Mouse (Mus musculus): ENCODE measurements around the gene Ism2. TPM values are rescaled to one million over a fixed set of nuclear protein-coding genes. Genes with fewer than 3 reads are reported as not detected.
"Not testable (repeated sequence)": the region's sequence is repeated elsewhere in the genome, so short reads cannot be mapped to it uniquely, and the experiment has no call there.

Gene Ism2
- polyA plus RNA-seq, 1 experiment from 2014 or later = 1.6 TPM

DNA sequence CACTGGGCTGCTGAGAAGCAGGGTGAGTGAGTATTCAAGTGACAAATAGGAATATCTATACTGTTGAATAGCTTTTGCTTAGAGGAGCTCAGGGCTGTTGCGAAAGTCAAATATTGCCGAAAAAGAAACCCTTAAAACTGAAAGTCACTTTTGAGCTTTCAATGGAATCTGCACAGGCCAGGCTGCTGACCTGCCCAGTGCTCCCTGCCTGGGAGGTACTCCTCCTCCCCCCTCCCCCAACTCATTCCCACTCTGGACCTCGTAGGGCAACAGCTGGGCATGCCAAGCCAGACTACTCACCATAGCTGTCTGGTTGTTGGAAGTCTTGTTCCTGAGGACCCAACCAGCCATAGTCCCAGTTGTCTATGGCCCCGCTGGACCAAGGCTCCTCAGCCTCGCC, 14.8 kb downstream of the Ism2 start:
- Histone ChIP-seq H3K27ac (no peak overlapping the region), H3K36me3 (no peaks in the 10 kb centered on the region), H3K9me3 (no peaks in the 10 kb centered on the region), H3K4me1 (no peaks in the 10 kb centered on the region), H3K4me2 (no peak overlapping the region), H3K9ac (no peak overlapping the region), H3K4me3 (no peak overlapping the region), H3K27me3 (no peaks in the 10 kb centered on the region)
- ATAC-seq (ENCODE audit: insufficient number of reproducible peaks, insufficient read depth, low FRiP score, low TSS enrichment, low read depth) = no peak
- 84% methylated on average over 5 of the region's 5 CpGs for WGBS

DNA sequence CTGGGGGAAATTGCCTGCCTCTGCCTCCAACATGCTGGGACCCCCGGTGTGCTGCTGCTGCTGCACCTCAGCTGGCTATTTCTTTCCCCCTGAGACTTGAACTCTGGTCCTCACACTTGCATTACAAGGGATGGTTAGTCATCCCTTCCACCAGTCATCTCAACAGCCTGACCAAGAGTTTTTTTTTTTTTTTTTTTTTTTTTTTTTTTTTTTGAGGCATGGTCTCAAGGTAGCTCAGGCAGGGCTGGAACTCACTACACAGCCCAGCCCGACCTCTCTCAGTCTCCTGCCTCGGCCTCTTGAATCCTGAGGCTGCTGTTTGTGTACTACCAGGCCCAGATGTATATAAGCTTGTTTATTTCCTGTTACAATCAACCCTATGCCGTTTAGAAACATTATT, 15.2 kb downstream of the Ism2 start:
- Histone ChIP-seq H3K9ac (no peak overlapping the region), H3K4me3 (no peak overlapping the region), H3K9me3 (no peaks in the 10 kb centered on the region), H3K36me3 (no peaks in the 10 kb centered on the region), H3K4me1 (no peaks in the 10 kb centered on the region), H3K27me3 (no peaks in the 10 kb centered on the region), H3K27ac (no peak overlapping the region), H3K4me2 (no peak overlapping the region)
- WGBS = 75% methylated on average over 4 of the region's 4 CpGs
- no peak for ATAC-seq (ENCODE audit: insufficient number of reproducible peaks, insufficient read depth, low FRiP score, low TSS enrichment, low read depth)

DNA sequence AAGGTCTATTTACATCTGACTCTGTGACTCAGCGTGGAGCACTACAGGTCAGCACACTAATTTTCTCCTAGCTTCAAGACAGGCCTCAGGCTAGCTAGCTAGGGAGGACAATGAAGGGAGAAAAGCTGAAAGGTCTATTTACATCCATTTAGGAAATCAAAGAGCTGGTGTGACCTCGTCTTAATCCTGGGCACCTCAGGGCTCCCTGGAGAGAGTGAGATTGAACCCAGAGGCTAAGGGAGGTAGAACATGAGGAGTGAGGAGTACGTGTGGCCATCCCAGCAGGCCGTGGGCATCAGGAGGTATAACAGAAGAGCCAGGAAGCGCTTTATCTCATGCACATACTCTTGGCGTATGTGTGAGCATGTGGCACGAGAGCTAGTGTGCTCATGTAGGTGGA, 15.8 kb downstream of the Ism2 start:
- Histone ChIP-seq H3K27ac (no peak overlapping the region), H3K4me1 (no peaks in the 10 kb centered on the region), H3K4me3 (no peak overlapping the region), H3K4me2 (no peak overlapping the region), H3K9me3 (no peaks in the 10 kb centered on the region), H3K27me3 (no peaks in the 10 kb centered on the region), H3K9ac (no peak overlapping the region), H3K36me3 (no peaks in the 10 kb centered on the region)
- WGBS = 58% methylated on average over 7 of the region's 7 CpGs
- no peak for ATAC-seq (ENCODE audit: insufficient number of reproducible peaks, insufficient read depth, low FRiP score, low TSS enrichment, low read depth)

DNA sequence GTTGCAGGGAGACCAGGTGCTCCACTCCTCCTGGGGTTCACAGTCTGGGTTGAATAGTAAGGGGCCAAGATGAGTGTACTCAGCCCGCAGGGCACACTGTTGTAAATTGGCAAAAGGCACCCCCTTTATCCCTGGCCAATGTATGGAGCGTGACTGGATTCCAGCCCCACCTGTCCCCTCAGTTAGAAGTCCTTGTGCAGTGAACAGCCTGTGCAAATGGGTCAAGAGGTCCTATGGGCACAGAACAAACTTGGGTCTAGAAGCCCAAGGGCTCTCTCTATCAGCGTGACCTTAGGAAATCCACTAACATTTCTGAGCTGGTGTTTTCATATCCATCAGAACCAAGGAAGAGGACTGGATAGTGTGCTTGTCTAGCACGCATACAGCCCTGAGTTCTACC, 16.8 kb downstream of the Ism2 start:
- no peak for ATAC-seq (ENCODE audit: insufficient number of reproducible peaks, insufficient read depth, low FRiP score, low TSS enrichment, low read depth)
- Histone ChIP-seq H3K9ac (no peak overlapping the region), H3K36me3 (no peaks in the 10 kb centered on the region), H3K9me3 (no peaks in the 10 kb centered on the region), H3K27me3 (no peaks in the 10 kb centered on the region), H3K4me2 (no peak overlapping the region), H3K4me1 (peaks cover 5% of the 10 kb centered on the region; the same call in 1 of the 2 replicates), H3K27ac (no peak overlapping the region), H3K4me3 (no peak overlapping the region)
- WGBS = 93% methylated on average over 4 of the region's 4 CpGs

DNA sequence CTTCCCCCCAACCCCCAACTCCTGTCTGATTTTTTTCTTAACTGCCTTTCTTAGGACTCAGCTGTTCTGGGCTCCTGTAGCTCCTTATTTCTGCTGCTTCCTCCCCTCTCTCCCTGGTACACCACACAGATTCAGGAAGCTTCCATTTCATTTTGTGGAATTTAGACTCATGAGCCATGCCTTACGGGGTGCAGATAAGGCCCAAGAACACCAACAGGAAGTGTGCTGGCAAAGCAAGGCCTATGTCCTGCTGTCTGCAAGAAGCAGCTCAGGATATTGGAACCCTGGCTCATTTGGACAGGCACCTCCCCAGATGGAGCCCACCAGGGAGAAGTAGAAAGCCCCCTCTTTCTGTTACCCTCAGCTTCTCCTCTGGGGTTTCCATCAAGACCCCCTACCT, 17.7 kb downstream of the Ism2 start:
- no peak overlapping the region for H3K4me3 ChIP-seq
- no peak for ATAC-seq (ENCODE audit: insufficient number of reproducible peaks, insufficient read depth, low FRiP score, low TSS enrichment, low read depth)

DNA sequence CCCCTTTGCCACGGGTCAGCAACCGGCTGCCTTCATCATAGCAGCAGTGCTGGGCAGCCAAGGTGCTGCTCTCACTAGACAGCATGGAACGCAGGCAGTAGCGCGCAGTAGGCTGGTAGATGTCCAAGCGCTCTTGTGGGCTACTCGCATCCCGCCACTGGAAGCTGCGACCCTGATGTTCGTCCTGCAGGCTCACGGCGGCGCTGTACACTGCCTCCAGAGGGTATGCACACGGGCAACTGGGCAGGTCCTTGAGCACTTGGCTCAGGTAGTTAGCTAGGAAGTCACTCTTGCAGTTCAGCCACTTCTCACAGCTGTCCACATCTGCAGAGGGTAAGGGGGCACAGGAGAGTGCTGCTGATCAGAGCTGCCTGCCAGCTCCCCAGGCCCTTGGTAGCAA, 19.6 kb downstream of the Ism2 start:
- no peak overlapping the region for H3K4me2 ChIP-seq
- no peak overlapping the region for H3K9ac ChIP-seq
- H3K27ac ChIP-seq = no peak overlapping the region
- H3K4me3 ChIP-seq = no peak overlapping the region
- no peaks in the 10 kb centered on the region for H3K9me3 ChIP-seq
- H3K27me3 ChIP-seq = no peaks in the 10 kb centered on the region
- 42% methylated on average over 14 of the region's 14 CpGs for WGBS
- no peak for ATAC-seq (ENCODE audit: insufficient number of reproducible peaks, insufficient read depth, low FRiP score, low TSS enrichment, low read depth)
- peaks cover 20% of the 10 kb centered on the region for H3K36me3 ChIP-seq
- peaks cover 5% of the 10 kb centered on the region; the same call in 1 of the 2 replicates for H3K4me1 ChIP-seq

More for the DNA sequence above, 17.7 kb downstream of the Ism2 start:
- peaks cover 2% of the 10 kb centered on the region for H3K36me3 ChIP-seq
- 96% methylated on average over 1 of the region's 1 CpGs for WGBS
- no peak overlapping the region for H3K27ac ChIP-seq
- no peaks in the 10 kb centered on the region for H3K27me3 ChIP-seq
- H3K9me3 ChIP-seq = no peaks in the 10 kb centered on the region
- H3K9ac ChIP-seq = no peak overlapping the region
- H3K4me2 ChIP-seq = no peak overlapping the region
- H3K4me1 ChIP-seq = peaks cover 5% of the 10 kb centered on the region; the same call in 1 of the 2 replicates

DNA sequence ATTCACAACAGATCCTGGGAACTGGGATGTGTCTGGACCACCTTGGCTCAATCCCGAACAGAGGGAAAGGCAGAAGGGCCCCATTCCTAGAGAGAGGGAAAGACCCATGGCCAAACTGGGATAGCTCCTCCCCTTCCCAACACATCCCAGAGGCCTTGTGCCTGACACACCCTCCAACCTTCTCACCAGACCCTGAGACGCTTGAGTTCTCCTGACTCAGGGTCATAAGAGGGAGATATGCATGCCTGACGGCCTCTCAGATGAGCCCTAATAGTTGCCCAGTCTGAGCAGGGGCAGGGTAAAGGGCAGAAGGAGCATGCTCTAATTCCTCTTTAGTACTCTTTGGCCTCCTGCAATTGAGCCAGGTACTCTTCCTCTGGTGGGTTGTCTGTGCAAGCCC, 20.2 kb downstream of the Ism2 start:
- no peaks in the 10 kb centered on the region for H3K9me3 ChIP-seq
- H3K4me3 ChIP-seq = no peak overlapping the region
- H3K9ac ChIP-seq = no peak overlapping the region
- H3K36me3 ChIP-seq = peaks cover 26% of the 10 kb centered on the region
- H3K27me3 ChIP-seq = no peaks in the 10 kb centered on the region
- no peak overlapping the region for H3K4me2 ChIP-seq
- peak; percentile 20; the same call in 1 of the 2 replicates for ATAC-seq (ENCODE audit: insufficient number of reproducible peaks, insufficient read depth, low FRiP score, low TSS enrichment, low read depth)
- 79% methylated on average over 3 of the region's 3 CpGs for WGBS
- H3K4me1 ChIP-seq = peaks cover 5% of the 10 kb centered on the region; the same call in 1 of the 2 replicates
- no peak overlapping the region for H3K27ac ChIP-seq

DNA sequence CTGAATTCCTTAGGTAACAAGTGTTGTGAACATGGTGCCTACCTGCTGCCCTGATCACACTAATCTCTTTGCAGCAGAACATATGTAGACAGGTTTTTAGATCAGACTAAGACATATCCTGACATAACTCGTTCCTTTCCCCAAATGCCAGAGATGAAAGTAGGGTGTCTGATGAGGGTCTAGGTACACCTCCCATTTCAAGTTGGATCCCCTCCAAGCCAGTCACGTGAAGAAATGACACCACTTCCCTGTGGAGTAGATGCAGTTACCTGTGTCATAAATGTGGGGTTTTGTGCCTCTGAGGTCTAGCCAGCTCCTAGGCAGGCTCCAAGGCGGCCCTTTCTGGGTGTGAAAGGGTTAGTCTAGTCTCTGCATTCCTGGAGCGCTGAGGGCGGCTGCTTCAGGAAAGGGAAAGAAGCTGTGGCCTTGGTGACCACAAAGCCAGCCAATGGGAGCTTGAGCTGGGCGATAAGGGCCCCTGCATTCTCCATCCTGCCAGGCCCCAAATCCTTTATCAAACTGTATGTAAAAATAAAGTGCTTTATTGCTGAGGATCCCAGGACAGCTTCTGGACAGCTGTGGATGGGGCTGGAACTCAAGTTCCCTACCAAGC, 21.3 kb downstream of the Ism2 start:
- WGBS = 24% methylated on average over 6 of the region's 6 CpGs
- Histone ChIP-seq H3K4me2 (no peak overlapping the region), H3K4me3 (no peak overlapping the region), H3K27ac (no peak overlapping the region), H3K4me1 (peaks cover 5% of the 10 kb centered on the region; the same call in 1 of the 2 replicates), H3K9me3 (no peaks in the 10 kb centered on the region), H3K27me3 (no peaks in the 10 kb centered on the region), H3K9ac (no peak overlapping the region), H3K36me3 (peaks cover 37% of the 10 kb centered on the region)
- no peak for ATAC-seq (ENCODE audit: insufficient number of reproducible peaks, insufficient read depth, low FRiP score, low TSS enrichment, low read depth)

DNA sequence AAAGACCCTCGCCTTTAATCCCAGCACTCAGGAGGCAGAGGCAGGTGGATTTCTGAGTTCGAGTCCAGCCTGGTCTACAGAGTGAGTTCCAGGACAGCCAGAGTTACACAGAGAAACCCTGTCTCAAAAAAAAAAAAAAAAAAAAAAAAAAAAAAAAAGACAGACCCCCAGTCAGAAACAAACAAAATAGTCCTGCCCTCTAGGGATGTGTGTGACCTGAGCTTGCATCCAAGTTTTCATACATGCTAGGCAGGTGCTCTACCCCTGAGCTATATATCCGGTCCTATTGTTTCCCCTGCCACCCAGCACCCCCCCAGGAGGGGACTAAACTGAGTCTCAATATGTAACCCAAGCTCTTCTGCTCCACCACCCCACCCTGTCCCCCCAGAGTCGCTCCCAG, 22.3 kb downstream of the Ism2 start:
- H3K4me1 ChIP-seq; H3K9me3 ChIP-seq; H3K27ac ChIP-seq; ATAC-seq (ENCODE audit: insufficient number of reproducible peaks, insufficient read depth, low FRiP score, low TSS enrichment, low read depth); H3K4me2 ChIP-seq; H3K4me3 ChIP-seq; H3K27me3 ChIP-seq; H3K9ac ChIP-seq: not testable (repeated sequence)
- WGBS = 89% methylated on average over 4 of the region's 4 CpGs
- peaks cover 47% of the 10 kb centered on the region for H3K36me3 ChIP-seq

DNA sequence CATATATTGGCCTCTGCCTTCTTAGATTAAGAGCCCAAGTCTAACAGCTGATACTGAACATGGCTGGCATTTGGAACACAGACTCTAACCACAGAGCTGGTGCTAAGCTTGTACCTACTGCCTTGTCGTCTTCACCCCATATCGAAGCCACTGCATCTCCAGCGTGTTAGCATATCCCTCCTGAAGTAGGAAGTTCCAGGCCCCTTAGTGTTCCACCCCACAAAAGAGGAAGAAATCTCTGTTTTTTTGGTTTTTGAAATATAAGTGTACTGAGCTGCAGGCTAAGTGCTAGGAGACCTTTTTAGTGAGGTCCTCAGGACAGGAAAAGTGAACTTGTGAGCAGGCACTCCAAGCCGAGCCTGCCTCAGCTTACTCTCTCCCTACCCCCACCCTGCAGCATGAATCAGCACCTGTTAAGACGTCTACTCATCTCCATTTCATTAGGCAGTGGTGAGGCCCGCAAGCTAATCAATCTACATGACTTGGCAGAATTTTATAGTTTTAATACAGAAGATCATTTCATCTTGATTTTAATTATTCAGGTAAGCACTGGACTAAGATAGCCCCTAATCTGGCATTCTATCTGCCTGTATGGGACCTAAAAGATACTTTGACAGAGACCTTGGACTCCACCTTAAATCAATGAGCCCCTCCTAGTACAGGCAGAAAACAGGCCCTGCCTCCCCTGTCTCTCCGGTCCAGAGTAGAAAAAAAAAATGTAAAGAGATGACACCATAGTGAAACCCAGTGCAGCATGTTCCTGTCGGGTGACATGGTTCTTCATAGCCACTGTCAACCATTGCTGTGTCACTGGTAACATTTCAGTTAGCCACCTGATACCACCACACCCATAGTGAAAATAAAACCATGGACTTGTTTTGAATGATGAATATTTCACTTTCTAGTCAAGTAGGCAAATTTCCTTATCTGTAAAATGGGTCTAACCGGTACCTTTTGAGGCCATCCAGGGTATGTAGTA, 24.4 kb downstream of the Ism2 start:
- 89% methylated on average over 9 of the region's 9 CpGs for WGBS

DNA sequence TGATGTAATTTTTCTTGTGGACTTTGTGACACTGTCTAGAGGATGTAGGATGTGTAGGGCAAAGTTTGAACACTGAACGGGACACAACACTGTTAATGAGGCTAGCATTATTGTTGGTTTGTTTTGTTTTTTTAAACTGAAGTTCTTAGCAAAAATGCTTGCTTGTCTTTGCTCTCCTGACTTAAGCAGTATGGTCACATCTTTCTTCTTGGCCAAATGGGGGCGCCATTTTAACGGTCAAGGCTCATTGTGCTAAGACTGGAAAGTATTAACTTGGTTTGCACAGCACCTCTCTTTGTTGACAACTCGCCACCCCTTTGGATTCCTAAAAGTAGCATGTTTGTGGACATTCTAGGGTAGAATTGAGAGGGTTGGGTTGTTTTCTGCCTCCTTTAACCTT, 31.8 kb downstream of the Ism2 start:
- no peak overlapping the region for H3K27ac ChIP-seq
- 25% methylated on average over 4 of the region's 4 CpGs for whole genome bisulfite sequencing
- H3K27me3 ChIP-seq = no peaks in the 10 kb centered on the region
- no peaks in the 10 kb centered on the region for H3K9me3 ChIP-seq
- peak overlapping the region; percentile 89 for H3K9ac ChIP-seq
- H3K4me1 ChIP-seq = peaks cover 17% of the 10 kb centered on the region
- peaks cover 45% of the 10 kb centered on the region for H3K36me3 ChIP-seq
- H3K4me2 ChIP-seq = peak overlapping the region; percentile 84
- H3K4me3 ChIP-seq = peak overlapping the region; percentile 71
- ATAC-seq (ENCODE audit: insufficient number of reproducible peaks, insufficient read depth, low FRiP score, low TSS enrichment, low read depth) = no peak

More for the DNA sequence above, 24.4 kb downstream of the Ism2 start:
- peaks cover 5% of the 10 kb centered on the region; the same call in 1 of the 2 replicates for H3K4me1 ChIP-seq
- H3K4me2 ChIP-seq = no peak overlapping the region
- H3K9ac ChIP-seq = no peak overlapping the region
- no peaks in the 10 kb centered on the region for H3K9me3 ChIP-seq
- no peaks in the 10 kb centered on the region for H3K27me3 ChIP-seq
- peaks cover 68% of the 10 kb centered on the region for H3K36me3 ChIP-seq
- no peak for ATAC-seq (ENCODE audit: insufficient number of reproducible peaks, insufficient read depth, low FRiP score, low TSS enrichment, low read depth)
- H3K4me3 ChIP-seq = no peak overlapping the region
- no peak overlapping the region for H3K27ac ChIP-seq
